Mouse (Mus musculus): ENCODE measurements around the gene Nelfe. TPM values are rescaled to one million over a fixed set of nuclear protein-coding genes. Genes with fewer than 3 reads are reported as not detected.
A peak's percentile ranks its signal among the peaks of the same experiment; 100 is the strongest.
"Not testable (repeated sequence)": the region's sequence is repeated elsewhere in the genome, so short reads cannot be mapped to it uniquely, and the experiment has no call there.

Nelfe gene
- total and polyA plus RNA-seq, 3 experiments, result 31.5 to 67.6 (median 55.5) TPM

- no peak for DNase-seq
Observed at GRCm38 (mm10) chr17:34893072-34893824, 43.1 kb downstream of the Nelfe start.

GRCm38 (mm10) chr17:34894074-34894597, 43.9 kb downstream of the Nelfe start:
- peak; percentile 97 for DNase-seq

- peak; percentile 84 for DNase-seq
Observed at GRCm38 (mm10) chr17:34894801-34895530, 44.8 kb downstream of the Nelfe start.

- DNase-seq, result no peak
Observed at GRCm38 (mm10) chr17:34895724-34896123, 45.5 kb downstream of the Nelfe start.

- no peak for DNase-seq
Observed at GRCm38 (mm10) chr17:34896366-34896765, 46.2 kb downstream of the Nelfe start.

- no peak for DNase-seq
Observed at GRCm38 (mm10) chr17:34897373-34898159, 47.4 kb downstream of the Nelfe start.

- peak; percentile 93 for DNase-seq
Observed at GRCm38 (mm10) chr17:34898160-34898586, 48.0 kb downstream of the Nelfe start, which contains the start of the genes C2 and Ehmt2. Gene C2 (minus strand): TSS chr17:34898265. Gene Ehmt2 (plus strand): TSS chr17:34898469.

- DNase-seq, result no peak
Observed at GRCm38 (mm10) chr17:34898706-34899052, 48.5 kb downstream of the Nelfe start.

GRCm38 (mm10) chr17:34899053-34899889, 49.1 kb downstream of the Nelfe start:
- peak; percentile 82 for DNase-seq

GRCm38 (mm10) chr17:34899890-34900243, 49.7 kb downstream of the Nelfe start:
- DNase-seq, result no peak

GRCm38 (mm10) chr17:34900826-34901225, 50.6 kb downstream of the Nelfe start:
- not testable (repeated sequence) for DNase-seq

- DNase-seq, result not testable (repeated sequence)
Observed at GRCm38 (mm10) chr17:34901948-34902347, 51.8 kb downstream of the Nelfe start.

GRCm38 (mm10) chr17:34902895-34903294, 52.7 kb downstream of the Nelfe start:
- no peak for DNase-seq

Small RNAs within 50 kb of the gene (microRNA-seq; reads per million reads assigned to microRNA genes)
- gene Mir6970, result 0 to 2.1 reads per million in 2 experiments
- 3.3 to 4.1 reads per million in 2 experiments for gene Mir6971
- 0.41 to 0.66 reads per million in 2 experiments for gene Mir6972

Other genes with a start within 250 kb of the Nelfe start
Only the 30 nearest of the 37 such genes appear.
- 10 to 100 TPM; 58.3 to 70.7 TPM for gene Ppt2, start 221.9 kb upstream of the Nelfe start, total RNA-seq (2021)
- gene Ppt2, start 221.9 kb upstream of the Nelfe start, polyA plus RNA-seq (2012; rRNA removed), result 58.5 and 102 TPM in 2 replicates
- gene Prrt1, start 220.9 kb upstream of the Nelfe start, total RNA-seq (2021), result 10 to 100 TPM in 1 of 2 experiments, 1 to 10 TPM in 1; 9.1 to 12.8 TPM
- 22.1 and 32.8 TPM in 2 replicates for gene Prrt1, start 220.9 kb upstream of the Nelfe start, polyA plus RNA-seq (2012; rRNA removed)
- 10 to 100 TPM; 12.7 to 17.2 TPM for gene Fkbpl, start 205.6 kb upstream of the Nelfe start, total RNA-seq (2021)
- 7.1 and 7.6 TPM in 2 replicates for gene Fkbpl, start 205.6 kb upstream of the Nelfe start, polyA plus RNA-seq (2012; rRNA removed)
- gene Atf6b, start 203.2 kb upstream of the Nelfe start, total RNA-seq (2021), result 10 to 100 TPM; 44.1 to 53.2 TPM
- 114 and 118 TPM in 2 replicates for gene Atf6b, start 203.2 kb upstream of the Nelfe start, polyA plus RNA-seq (2012; rRNA removed)
- gene Tnxb, start 179.9 kb upstream of the Nelfe start, total RNA-seq (2021), result 10 to 100 TPM; 20.2 to 30.1 TPM
- 23.4 and 23.6 TPM in 2 replicates for gene Tnxb, start 179.9 kb upstream of the Nelfe start, polyA plus RNA-seq (2012; rRNA removed)
- gene C4b, start 106.5 kb upstream of the Nelfe start, total RNA-seq (2021), result 100 to 1,000 TPM; 121 to 181 TPM
- 48.1 and 51.4 TPM in 2 replicates for gene C4b, start 106.5 kb upstream of the Nelfe start, polyA plus RNA-seq (2012; rRNA removed)
- gene Cyp21a1, start 45.8 kb upstream of the Nelfe start, total RNA-seq (2021), result over 10,000 TPM in 1 of 2 experiments, 1,000 to 10,000 TPM in 1; 5,616 to 11,133 TPM
- 14,410 and 19,594 TPM in 2 replicates for gene Cyp21a1, start 45.8 kb upstream of the Nelfe start, polyA plus RNA-seq (2012; rRNA removed)
- gene Stk19, start 13.4 kb upstream of the Nelfe start, total RNA-seq (2021), result 10 to 100 TPM; 38.5 to 55.1 TPM
- 139 and 176 TPM in 2 replicates for gene Stk19, start 13.4 kb upstream of the Nelfe start, polyA plus RNA-seq (2012; rRNA removed)
- 100 to 1,000 TPM in 1 of 2 experiments, 10 to 100 TPM in 1; 47.0 to 126 TPM for gene Dxo, start 13.4 kb upstream of the Nelfe start, total RNA-seq (2021)
- gene Dxo, start 13.4 kb upstream of the Nelfe start, polyA plus RNA-seq (2012; rRNA removed), result 82.7 and 107 TPM in 2 replicates
- 10 to 100 TPM; 62.1 to 65.8 TPM for gene Skiv2l, start 181 bp upstream of the Nelfe start, total RNA-seq (2021)
- 105 and 112 TPM in 2 replicates for gene Skiv2l, start 181 bp upstream of the Nelfe start, polyA plus RNA-seq (2012; rRNA removed)
- 10 to 100 TPM; 18.4 to 29.0 TPM for gene Cfb, start 12.1 kb downstream of the Nelfe start, total RNA-seq (2021)
- 4.6 and 7.9 TPM in 2 replicates for gene Cfb, start 12.1 kb downstream of the Nelfe start, polyA plus RNA-seq (2012; rRNA removed)
- gene Zbtb12, start 29.1 kb downstream of the Nelfe start, total RNA-seq (2021), result 10 to 100 TPM; 10.8 to 16.1 TPM
- 18.7 and 21.5 TPM in 2 replicates for gene Zbtb12, start 29.1 kb downstream of the Nelfe start, polyA plus RNA-seq (2012; rRNA removed)
- not detected for gene Gm20547, start 31.7 kb downstream of the Nelfe start, total RNA-seq (2021)
- 0.04 TPM in 1 of 2 replicates, not detected in the other for gene Gm20547, start 31.7 kb downstream of the Nelfe start, polyA plus RNA-seq (2012; rRNA removed)
- 100 to 1,000 TPM in 1 of 2 experiments, 10 to 100 TPM in 1; 81.4 to 105 TPM for gene C2, start 47.9 kb downstream of the Nelfe start, total RNA-seq (2021)
- gene C2, start 47.9 kb downstream of the Nelfe start, polyA plus RNA-seq (2012; rRNA removed), result 70.7 and 71.5 TPM in 2 replicates
- 100 to 1,000 TPM; 115 to 131 TPM for gene Ehmt2, start 48.1 kb downstream of the Nelfe start, total RNA-seq (2021)
- 387 and 452 TPM in 2 replicates for gene Ehmt2, start 48.1 kb downstream of the Nelfe start, polyA plus RNA-seq (2012; rRNA removed)
- gene Slc44a4, start 64.1 kb downstream of the Nelfe start, total RNA-seq (2021), result 1 to 10 TPM in 1 of 2 experiments, under 1 TPM in 1; 0.92 to 1.9 TPM
- 0.33 and 0.50 TPM in 2 replicates for gene Slc44a4, start 64.1 kb downstream of the Nelfe start, polyA plus RNA-seq (2012; rRNA removed)
- 10 to 100 TPM; 24.0 to 25.3 TPM for gene Neu1, start 80.9 kb downstream of the Nelfe start, total RNA-seq (2021)
- 47.2 and 52.8 TPM in 2 replicates for gene Neu1, start 80.9 kb downstream of the Nelfe start, polyA plus RNA-seq (2012; rRNA removed)
- gene Hspa1b, start 108.8 kb downstream of the Nelfe start, total RNA-seq (2021), result 100 to 1,000 TPM in 1 of 2 experiments, 10 to 100 TPM in 1; 36.3 to 634 TPM
- 48.4 and 85.4 TPM in 2 replicates for gene Hspa1b, start 108.8 kb downstream of the Nelfe start, polyA plus RNA-seq (2012; rRNA removed)
- under 1 TPM in 1 of 2 experiments, not detected in 1; 0.58 TPM for gene Gm20481, start 119.5 kb downstream of the Nelfe start, total RNA-seq (2021)
- gene Gm20481, start 119.5 kb downstream of the Nelfe start, polyA plus RNA-seq (2012; rRNA removed), result 1.1 and 1.2 TPM in 2 replicates
- 100 to 1,000 TPM in 1 of 2 experiments, 10 to 100 TPM in 1; 16.3 to 253 TPM for gene Hspa1a, start 121.8 kb downstream of the Nelfe start, total RNA-seq (2021)
- 37.1 and 55.2 TPM in 2 replicates for gene Hspa1a, start 121.8 kb downstream of the Nelfe start, polyA plus RNA-seq (2012; rRNA removed)
- gene Hspa1l, start 122.3 kb downstream of the Nelfe start, total RNA-seq (2021), result under 1 TPM; 0.28 to 0.29 TPM
- gene Hspa1l, start 122.3 kb downstream of the Nelfe start, polyA plus RNA-seq (2012; rRNA removed), result 0.11 and 0.17 TPM in 2 replicates
- gene Lsm2, start 131.5 kb downstream of the Nelfe start, total RNA-seq (2021), result 10 to 100 TPM; 32.9 to 45.8 TPM
- gene Lsm2, start 131.5 kb downstream of the Nelfe start, polyA plus RNA-seq (2012; rRNA removed), result 82.4 and 84.8 TPM in 2 replicates
- 10 to 100 TPM; 57.9 to 60.2 TPM for gene Vars, start 150.6 kb downstream of the Nelfe start, total RNA-seq (2021)
- gene Vars, start 150.6 kb downstream of the Nelfe start, polyA plus RNA-seq (2012; rRNA removed), result 178 and 214 TPM in 2 replicates
- under 1 TPM; 0.26 to 0.55 TPM for gene Vwa7, start 166.2 kb downstream of the Nelfe start, total RNA-seq (2021)
- gene Vwa7, start 166.2 kb downstream of the Nelfe start, polyA plus RNA-seq (2012; rRNA removed), result 0.97 and 1.8 TPM in 2 replicates
- gene Sapcd1, start 177.6 kb downstream of the Nelfe start, total RNA-seq (2021), result under 1 TPM in 1 of 2 experiments, not detected in 1; 0.79 TPM
- 0.83 and 2.0 TPM in 2 replicates for gene Sapcd1, start 177.6 kb downstream of the Nelfe start, polyA plus RNA-seq (2012; rRNA removed)
- under 1 TPM; 0.75 to 0.93 TPM for gene Msh5, start 196.4 kb downstream of the Nelfe start, total RNA-seq (2021)
- 1.3 and 1.7 TPM in 2 replicates for gene Msh5, start 196.4 kb downstream of the Nelfe start, polyA plus RNA-seq (2012; rRNA removed)
- 100 to 1,000 TPM in 1 of 2 experiments, 10 to 100 TPM in 1; 80.8 to 136 TPM for gene Clic1, start 199.6 kb downstream of the Nelfe start, total RNA-seq (2021)
- gene Clic1, start 199.6 kb downstream of the Nelfe start, polyA plus RNA-seq (2012; rRNA removed), result 62.2 and 64.1 TPM in 2 replicates
- gene Ddah2, start 208.6 kb downstream of the Nelfe start, total RNA-seq (2021), result 10 to 100 TPM in 1 of 2 experiments, 1 to 10 TPM in 1; 7.2 to 26.6 TPM
- 25.9 and 35.6 TPM in 2 replicates for gene Ddah2, start 208.6 kb downstream of the Nelfe start, polyA plus RNA-seq (2012; rRNA removed)
- gene Ly6g6c, start 215.0 kb downstream of the Nelfe start, total RNA-seq (2021), result not detected
- not detected in 2 replicates for gene Ly6g6c, start 215.0 kb downstream of the Nelfe start, polyA plus RNA-seq (2012; rRNA removed)
- gene Mpig6b, start 215.8 kb downstream of the Nelfe start, total RNA-seq (2021), result not detected
- 0.06 TPM in 1 of 2 replicates, not detected in the other for gene Mpig6b, start 215.8 kb downstream of the Nelfe start, polyA plus RNA-seq (2012; rRNA removed)

Measured in adrenal gland, adult 2 months (tissue).